Mouse (Mus musculus) G1E (cell line): ENCODE measurements around the gene Epx.

Source experiments
- CTCF ChIP-seq: IDR thresholded peaks from 2 replicates; pipeline ENCODE4 v1.5.1; 2012; ENCODE audit warnings: low read depth, low read length, inconsistent platforms, mixed read lengths
- TAL1 ChIP-seq: conservative IDR thresholded peaks from 2 replicates; pipeline ENCODE4 v1.6.1; 2012; ENCODE audit warnings: low read depth, low read length, inconsistent platforms, mixed read lengths

DNA sequence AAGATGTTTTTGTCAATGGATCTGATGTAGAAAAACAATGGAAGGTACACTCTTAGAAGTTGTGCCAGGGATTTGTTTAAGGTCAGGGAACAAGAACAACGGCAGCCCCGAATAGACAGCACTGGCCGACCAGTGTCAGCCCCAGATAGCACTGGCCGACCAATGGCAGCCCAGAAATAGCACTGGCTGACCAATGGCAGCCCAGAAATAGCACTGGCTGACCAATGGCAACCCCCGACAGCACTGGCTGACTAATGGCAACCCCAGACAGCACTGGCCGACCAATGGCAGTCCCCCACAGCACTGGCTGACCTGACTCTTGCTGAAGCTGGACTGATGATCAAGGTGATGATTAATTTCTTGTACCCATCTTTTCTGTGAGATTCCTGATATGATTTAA lies 27.5 kb downstream of the Epx start:
- TF ChIP-seq CTCF (no peak), TAL1 (no peak)
